Mouse (Mus musculus): ENCODE measurements around the gene Arf4.
"Not testable (repeated sequence)": the region's sequence is repeated elsewhere in the genome, so short reads cannot be mapped to it uniquely, and the experiment has no call there.

The Arf4 gene

GRCm38 (mm10) chr14:26663851-26664250, 26.0 kb downstream of the Arf4 start:
- no peak for DNase-seq

- DNase-seq: no peak
Observed at GRCm38 (mm10) chr14:26667991-26668370, 30.1 kb downstream of the Arf4 start.

GRCm38 (mm10) chr14:26668371-26669291, 30.8 kb downstream of the Arf4 start:
- peak; percentile 20 for DNase-seq

- DNase-seq: peak; percentile 91
Observed at GRCm38 (mm10) chr14:26669292-26670073, 31.6 kb downstream of the Arf4 start, which contains the start of gene Pde12. Gene Pde12, minus strand, starts transcription at chr14:26669883.

- DNase-seq: no peak
Observed at GRCm38 (mm10) chr14:26670964-26671363, 33.1 kb downstream of the Arf4 start.

GRCm38 (mm10) chr14:26671870-26672615, 34.2 kb downstream of the Arf4 start:
- not testable (repeated sequence) for DNase-seq

- not testable (repeated sequence) for DNase-seq
Observed at GRCm38 (mm10) chr14:26674476-26675169, 36.7 kb downstream of the Arf4 start.

GRCm38 (mm10) chr14:26675371-26675770, 37.5 kb downstream of the Arf4 start:
- DNase-seq: no peak

GRCm38 (mm10) chr14:26675791-26676190, 37.9 kb downstream of the Arf4 start:
- DNase-seq: no peak

- DNase-seq: no peak
Observed at GRCm38 (mm10) chr14:26690727-26691126, 52.9 kb downstream of the Arf4 start.

- no peak for DNase-seq
Observed at GRCm38 (mm10) chr14:26691363-26691762, 53.5 kb downstream of the Arf4 start.

GRCm38 (mm10) chr14:26692974-26693373, 55.1 kb downstream of the Arf4 start, which contains the start of gene Dnah12:
Gene Dnah12, plus strand, starts transcription at chr14:26693274.
- no peak for DNase-seq

GRCm38 (mm10) chr14:26697912-26698311, 60.0 kb downstream of the Arf4 start:
- DNase-seq: no peak

- not testable (repeated sequence) for DNase-seq
Observed at GRCm38 (mm10) chr14:26705246-26705645, 67.4 kb downstream of the Arf4 start.

Measured in cerebellum, adult 9-11 months (tissue).